Mouse (Mus musculus) C2C12 (cell line): Measurements from ENCODE around the gene Tenm1. TPM values are rescaled to one million over a fixed set of nuclear protein-coding genes. Genes with fewer than 3 reads are reported as not detected.

Experiments
- H3K27me3 ChIP-seq: one replicate; pipeline ENCODE4 v1.6.1; 2011; ENCODE audit not compliant: control insufficient read depth, insufficient read depth, insufficient read length
- H3K36me3 ChIP-seq: one replicate; pipeline ENCODE4 v1.6.1; 2011; ENCODE audit not compliant: control insufficient read depth, insufficient read depth
- H3K4me3 ChIP-seq: one replicate; pipeline ENCODE4 v1.5.1; 2011; ENCODE audit warnings: mild to moderate bottlenecking, control low read depth; ENCODE audit not compliant: poor library complexity, insufficient read depth, severe bottlenecking
- H3K79me2 ChIP-seq: one replicate; pipeline ENCODE4 v1.6.1; 2011; ENCODE audit not compliant: control insufficient read depth, insufficient read depth
- H3K79me3 ChIP-seq: one replicate; pipeline ENCODE4 v1.6.1; 2011; ENCODE audit warnings: low read depth, control low read depth
- H3ac ChIP-seq: one replicate; pipeline ENCODE3; 2011; ENCODE audit warnings: low read depth; ENCODE audit not compliant: control insufficient read depth, insufficient read length
- CEBPB ChIP-seq: IDR thresholded peaks from one replicate; pipeline ENCODE4 v1.6.1; 2011; ENCODE audit warnings: low read depth, mild to moderate bottlenecking, control low read depth, moderate library complexity
- CTCF ChIP-seq: IDR thresholded peaks from one replicate; pipeline ENCODE4 v1.5.1; 2011; ENCODE audit not compliant: control insufficient read depth, insufficient read depth, insufficient read length
- FOSL1 ChIP-seq: IDR thresholded peaks from one replicate; pipeline ENCODE4 v1.8.0; 2011; ENCODE audit warnings: mild to moderate bottlenecking, low read length; ENCODE audit not compliant: poor library complexity, insufficient read depth, severe bottlenecking
- MAX ChIP-seq: IDR thresholded peaks from one replicate; pipeline ENCODE4 v1.6.1; 2011; ENCODE audit warnings: mild to moderate bottlenecking, control low read depth
- MYOD1 ChIP-seq: IDR thresholded peaks from one replicate; pipeline ENCODE4 v1.6.1; 2011; ENCODE audit warnings: low read depth; ENCODE audit not compliant: control insufficient read depth, insufficient read length
- MYOG ChIP-seq: IDR thresholded peaks from one replicate; pipeline ENCODE4 v1.6.1; 2011; ENCODE audit not compliant: control insufficient read depth, insufficient read length; ENCODE audit errors: extremely low read depth
- USF1 ChIP-seq: IDR thresholded peaks from one replicate; pipeline ENCODE4 v1.6.1; 2011; ENCODE audit warnings: low read depth, mild to moderate bottlenecking, control low read depth, moderate library complexity
- polyA plus RNA-seq: library from polyadenylated mRNA; unstranded; fragments of >200 nt; fragmentation: generic; extraction: Trizol; gene quantifications from one replicate; pipeline ENCODE4 v1.2.1, GENCODE M21; 2012; ENCODE audit warnings: missing spikeins

The Tenm1 gene
- polyA plus RNA-seq, 1 experiment, result not detected

GRCm38 (mm10) chrX:42530703-42531102 lies 898.2 kb downstream of the Tenm1 start:
- Histone ChIP-seq H3ac (no peak overlapping the region), H3K36me3 (no peaks in the 10 kb centered on the region), H3K79me3 (no peaks in the 10 kb centered on the region), H3K79me2 (no peaks in the 10 kb centered on the region), H3K4me3 (no peak overlapping the region), H3K27me3 (no peaks in the 10 kb centered on the region)
- TF ChIP-seq MYOG, result no peak
- no peak for TF ChIP-seq CTCF
- no peak for TF ChIP-seq CEBPB
- no peak for TF ChIP-seq MAX

- no peak overlapping the region for H3K4me3 ChIP-seq
- H3K79me2 ChIP-seq, result no peaks in the 10 kb centered on the region
- no peaks in the 10 kb centered on the region for H3K36me3 ChIP-seq
- no peaks in the 10 kb centered on the region for H3K27me3 ChIP-seq
- H3K79me3 ChIP-seq, result no peaks in the 10 kb centered on the region
- no peak overlapping the region for H3ac ChIP-seq
- TF ChIP-seq USF1 (no peak), MYOG (no peak), CTCF (no peak)
These were observed 906.1 kb downstream of the Tenm1 start for GRCm38 (mm10) chrX:42522868-42523267.

- no peaks in the 10 kb centered on the region for H3K79me3 ChIP-seq
- H3K4me3 ChIP-seq, result no peak overlapping the region
- H3K36me3 ChIP-seq, result no peaks in the 10 kb centered on the region
- no peak overlapping the region for H3ac ChIP-seq
- H3K79me2 ChIP-seq, result no peaks in the 10 kb centered on the region
- TF ChIP-seq MAX, result no peak
- TF ChIP-seq MYOD1, result no peak
- no peak for TF ChIP-seq USF1
- no peak for TF ChIP-seq MYOG
- TF ChIP-seq CEBPB, result no peak
- TF ChIP-seq FOSL1, result no peak
- no peak for TF ChIP-seq CTCF
- H3K27me3 ChIP-seq, result no peaks in the 10 kb centered on the region
These were observed 916.4 kb downstream of the Tenm1 start for GRCm38 (mm10) chrX:42512567-42512966.

- Histone ChIP-seq H3K27me3 (no peaks in the 10 kb centered on the region), H3K79me3 (no peaks in the 10 kb centered on the region), H3K4me3 (no peak overlapping the region), H3K36me3 (no peaks in the 10 kb centered on the region), H3ac (no peak overlapping the region), H3K79me2 (no peaks in the 10 kb centered on the region)
- TF ChIP-seq MYOD1 (no peak), MAX (no peak), USF1 (no peak), CTCF (no peak), FOSL1 (no peak), CEBPB (no peak), MYOG (no peak)
These were observed 917.8 kb downstream of the Tenm1 start for GRCm38 (mm10) chrX:42511105-42511504.

GRCm38 (mm10) chrX:42502291-42503043 lies 926.5 kb downstream of the Tenm1 start, which contains the start of gene Sh2d1a:
Sh2d1a (plus strand) TSS chrX:42502453.
- no peaks in the 10 kb centered on the region for H3K27me3 ChIP-seq
- H3K36me3 ChIP-seq, result no peaks in the 10 kb centered on the region
- TF ChIP-seq MAX (no peak), USF1 (no peak), MYOG (no peak), CEBPB (no peak), CTCF (no peak), FOSL1 (no peak), MYOD1 (no peak)
- H3K79me3 ChIP-seq, result no peaks in the 10 kb centered on the region
- H3ac ChIP-seq, result no peak within 1 kb of the TSS
- H3K4me3 ChIP-seq, result no peak within 1 kb of the TSS
- H3K79me2 ChIP-seq, result no peaks in the 10 kb centered on the region

GRCm38 (mm10) chrX:42500538-42500937 lies 928.4 kb downstream of the Tenm1 start:
- TF ChIP-seq CEBPB, result no peak
- no peak for TF ChIP-seq MYOG
- no peak for TF ChIP-seq CTCF
- H3K36me3 ChIP-seq, result no peaks in the 10 kb centered on the region
- H3K79me3 ChIP-seq, result no peaks in the 10 kb centered on the region
- no peaks in the 10 kb centered on the region for H3K27me3 ChIP-seq
- no peaks in the 10 kb centered on the region for H3K79me2 ChIP-seq
- no peak overlapping the region for H3ac ChIP-seq
- no peak overlapping the region for H3K4me3 ChIP-seq
